Mouse (Mus musculus) liver, embryonic 16.5 days (tissue): ENCODE data around the gene Rad51c. TPM values are rescaled to one million over a fixed set of nuclear protein-coding genes. Genes with fewer than 3 reads are reported as not detected.
"Not testable (repeated sequence)": the region's sequence is repeated elsewhere in the genome, so short reads cannot be mapped to it uniquely, and the experiment has no call there.

Experiments
- ATAC-seq: fragments of 200-750 bp; cut with Nextera tagmentation; 2 replicates; pipeline ENCODE4 v1.8.0; 2017; ENCODE audit warnings: low read depth, mild to moderate bottlenecking, moderate number of reproducible peaks, moderate library complexity
- H3K27ac ChIP-seq: fragments of 300-500 bp; sonication (generic); 2 replicates; pipeline ENCODE4 v1.5.1; 2014; ENCODE audit warnings: mild to moderate bottlenecking, low read length
- H3K27me3 ChIP-seq: fragments of 300-500 bp; sonication (generic); 2 replicates; pipeline ENCODE4 v1.6.1; 2014; ENCODE audit warnings: low read depth, low read length, mixed read lengths; ENCODE audit not compliant: control insufficient read depth, insufficient read depth
- H3K36me3 ChIP-seq: fragments of 300-500 bp; sonication (generic); 2 replicates; pipeline ENCODE4 v1.6.1; 2014; ENCODE audit warnings: mild to moderate bottlenecking; ENCODE audit not compliant: control insufficient read depth, insufficient read depth
- H3K4me1 ChIP-seq: fragments of 300-500 bp; sonication (generic); 2 replicates; pipeline ENCODE4 v1.6.1; 2014; ENCODE audit warnings: low read depth, low read length, mixed read lengths; ENCODE audit not compliant: control insufficient read depth
- H3K4me2 ChIP-seq: fragments of 300-500 bp; sonication (generic); 2 replicates; pipeline ENCODE4 v1.6.1; 2014; ENCODE audit warnings: low read depth, low read length, mixed read lengths
- H3K4me3 ChIP-seq: fragments of 300-500 bp; sonication (generic); 2 replicates; pipeline ENCODE4 v1.5.1; 2014; ENCODE audit warnings: low read depth, mild to moderate bottlenecking, low read length
- H3K9ac ChIP-seq: fragments of 300-500 bp; sonication (generic); 2 replicates; pipeline ENCODE4 v1.6.1; 2014; ENCODE audit warnings: low read depth, low read length
- H3K9me3 ChIP-seq: fragments of 300-500 bp; sonication (generic); replicated peaks from 2 replicates; pipeline ENCODE4 v1.6.1; 2016; ENCODE audit warnings: low read length; ENCODE audit not compliant: control insufficient read depth
- WGBS: fragments of 180-500 bp; shearing (Covaris S2); extraction: QIAGEN DNeasy Blood & Tissue Kit; methylation state at CpG from one replicate; pipeline ENCODE4 v1.1.7; 2014; ENCODE audit not compliant: insufficient replicate concordance; 5-methylcytosine and 5-hydroxymethylcytosine counted together
- polyA plus RNA-seq: library from polyadenylated mRNA; unstranded; fragments of >200 nt; fragmentation: Nextera tagmentation; extraction: Ambion mirVana; gene quantifications from 2 replicates; pipeline ENCODE4 v1.2.1, GENCODE M21; 2015

Rad51c gene
- polyA plus RNA-seq, 1 experiment from 2014 or later, result 3.9 TPM

DNA sequence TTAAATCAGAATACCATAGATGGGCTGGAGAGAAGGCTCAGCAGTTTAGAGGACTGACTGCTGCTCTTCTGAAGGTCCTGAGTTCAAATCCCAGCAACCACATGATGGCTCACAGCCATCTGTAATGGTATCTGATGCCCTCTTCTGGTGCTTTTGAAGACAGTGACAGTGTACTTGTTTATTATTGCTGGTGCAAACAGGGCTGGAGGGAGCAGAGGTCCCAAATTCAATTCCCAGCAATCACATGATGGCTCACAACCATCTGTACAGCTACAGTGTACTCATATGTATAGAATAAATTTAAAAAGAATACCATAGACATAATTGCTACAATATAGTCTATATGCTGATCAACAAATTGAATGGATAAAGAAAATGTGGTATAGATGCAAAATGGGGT, 42.7 kb upstream of the Rad51c start:
- Histone ChIP-seq H3K4me2 (no peak overlapping the region; the same call in 1 of the 2 replicates), H3K4me3 (no peak overlapping the region), H3K9ac (no peak overlapping the region), H3K4me1 (peaks cover 14% of the 10 kb centered on the region), H3K9me3 (no peaks in the 10 kb centered on the region), H3K27me3 (no peaks in the 10 kb centered on the region), H3K36me3 (no peaks in the 10 kb centered on the region), H3K27ac (no peak overlapping the region)
- no peak for ATAC-seq

DNA sequence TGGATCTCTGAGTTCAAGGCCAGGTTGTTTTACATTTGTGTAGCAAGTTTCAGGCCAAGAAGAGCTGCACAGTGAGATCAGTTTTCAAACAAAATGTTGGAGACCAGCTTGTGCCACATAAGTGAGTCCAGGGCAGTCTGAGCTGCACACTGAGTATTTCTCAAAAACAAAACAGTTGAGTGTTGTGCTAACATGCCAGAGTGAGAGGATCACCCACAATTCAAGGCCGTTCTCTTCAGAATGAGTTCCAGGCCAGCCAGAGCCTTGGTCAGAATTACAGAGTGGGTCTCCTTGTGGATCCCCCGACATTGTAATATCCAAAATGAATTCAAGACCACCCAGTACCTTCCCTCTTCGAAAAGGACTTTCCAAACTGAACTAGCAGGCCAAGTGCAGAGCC, 41.4 kb upstream of the Rad51c start:
- no peaks in the 10 kb centered on the region for H3K36me3 ChIP-seq
- no peak overlapping the region for H3K27ac ChIP-seq
- H3K4me1 ChIP-seq, result peaks cover 18% of the 10 kb centered on the region
- H3K9ac ChIP-seq, result no peak overlapping the region
- H3K27me3 ChIP-seq, result no peaks in the 10 kb centered on the region
- no peak for ATAC-seq
- H3K4me3 ChIP-seq, result no peak overlapping the region
- H3K9me3 ChIP-seq, result no peaks in the 10 kb centered on the region
- 68% methylated on average over 3 of the region's 3 CpGs for WGBS
- no peak overlapping the region for H3K4me2 ChIP-seq

- not testable (repeated sequence) for H3K4me2 ChIP-seq, ATAC-seq, H3K9ac ChIP-seq, H3K4me3 ChIP-seq, H3K27me3 ChIP-seq, H3K36me3 ChIP-seq, H3K9me3 ChIP-seq, H3K27ac ChIP-seq
- H3K4me1 ChIP-seq, result peaks cover 18% of the 10 kb centered on the region
- WGBS, result 81% methylated on average over 2 of the region's 4 CpGs
These were observed 40.8 kb upstream of the Rad51c start for GRCm38 (mm10) chr11:87445593-87445992.

DNA sequence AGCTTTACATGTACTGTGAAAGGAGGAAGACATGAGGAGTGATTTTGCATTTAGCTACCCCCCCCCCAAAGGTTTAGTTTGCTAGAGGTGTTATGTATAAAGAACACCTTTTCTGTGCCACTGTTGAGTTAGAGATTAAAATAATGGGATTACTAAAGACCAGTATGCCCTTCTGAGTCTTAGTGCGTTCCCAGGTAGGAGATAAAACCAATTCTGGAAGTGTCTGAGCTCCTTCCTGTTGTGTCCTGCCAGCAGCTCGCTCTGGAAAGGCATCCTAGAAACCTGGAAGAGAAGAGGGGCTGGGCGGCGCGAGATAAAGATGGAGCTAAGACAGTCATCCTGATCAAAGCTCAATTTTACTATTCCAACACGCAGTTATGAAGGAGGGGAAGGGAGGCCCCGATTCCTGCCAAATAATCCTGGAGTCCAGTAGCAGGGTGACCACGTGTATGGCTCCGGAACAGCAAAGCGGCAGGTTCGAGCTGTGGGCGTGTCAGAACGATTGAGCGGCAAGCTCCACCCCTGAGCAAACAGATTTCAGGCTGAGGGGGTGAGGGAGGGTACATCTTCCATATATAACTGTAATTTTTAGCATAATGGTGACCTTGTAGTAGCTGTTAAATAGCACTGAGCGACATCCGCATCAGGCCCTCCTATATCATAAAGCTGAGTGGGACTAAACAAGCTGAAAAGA, 40.1 kb upstream of the Rad51c start:
- no peak overlapping the region for H3K27ac ChIP-seq
- no peak overlapping the region for H3K9ac ChIP-seq
- WGBS, result 6% methylated on average over 16 of the region's 16 CpGs
- H3K9me3 ChIP-seq, result no peaks in the 10 kb centered on the region
- ATAC-seq, result no peak
- peak overlapping the region; percentile 2; the same call in 1 of the 2 replicates for H3K4me2 ChIP-seq
- H3K36me3 ChIP-seq, result no peaks in the 10 kb centered on the region
- no peaks in the 10 kb centered on the region for H3K27me3 ChIP-seq
- H3K4me1 ChIP-seq, result peaks cover 18% of the 10 kb centered on the region
- no peak overlapping the region for H3K4me3 ChIP-seq

DNA sequence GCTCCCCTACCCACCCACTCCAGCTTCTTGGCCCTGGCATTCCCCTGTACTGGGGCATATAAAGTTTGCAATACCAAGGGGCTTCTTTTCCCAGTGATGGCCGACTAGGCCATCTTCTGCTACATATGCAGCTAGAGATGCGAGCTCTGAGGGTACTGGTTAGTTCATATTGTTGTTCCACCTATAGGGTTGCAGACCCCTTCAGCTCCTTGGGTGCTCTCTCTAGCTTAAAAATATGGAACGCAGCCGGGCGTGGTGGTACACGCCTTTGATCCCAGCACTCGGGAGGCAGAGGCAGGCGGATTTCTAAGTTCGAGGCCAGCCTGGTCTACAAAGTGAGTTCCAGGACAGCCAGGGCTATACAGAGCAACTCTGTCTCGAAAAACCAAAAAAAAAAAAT, 39.3 kb upstream of the Rad51c start:
- H3K4me2 ChIP-seq, H3K9ac ChIP-seq, H3K36me3 ChIP-seq, H3K9me3 ChIP-seq, H3K4me3 ChIP-seq, H3K27me3 ChIP-seq, ATAC-seq: not testable (repeated sequence)
- Histone ChIP-seq H3K4me1 (peaks cover 18% of the 10 kb centered on the region), H3K27ac (peak overlapping the region; percentile 35; the same call in 1 of the 2 replicates)
- 54% methylated on average over 10 of the region's 10 CpGs for WGBS

DNA sequence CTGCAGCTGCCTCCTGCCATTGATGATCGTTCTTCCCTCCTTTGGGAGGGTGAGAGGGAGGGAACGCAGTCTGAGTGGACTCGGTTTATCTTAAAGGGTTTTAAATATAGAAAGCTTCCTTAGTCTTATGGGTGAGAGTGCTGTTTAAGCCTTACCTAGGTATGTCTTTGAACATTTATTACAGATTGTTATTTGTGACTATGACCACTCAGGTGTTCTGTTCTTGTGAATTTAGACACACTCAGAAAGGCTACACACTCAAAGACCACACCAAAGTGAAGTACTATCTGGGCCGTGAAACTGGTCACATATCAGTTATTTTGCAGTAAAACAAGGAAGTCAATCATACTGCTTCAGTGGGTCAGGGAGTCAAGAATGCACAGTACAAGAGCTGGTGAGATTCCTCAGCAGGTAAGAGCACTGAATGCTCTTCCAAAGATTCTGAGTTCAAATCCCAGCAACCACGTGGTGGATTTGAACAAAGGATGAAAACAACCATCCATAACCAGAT, 38.7 kb upstream of the Rad51c start:
- H3K4me2 ChIP-seq, result no peak overlapping the region
- H3K4me3 ChIP-seq, result no peak overlapping the region
- WGBS, result 0% methylated on average over 5 of the region's 5 CpGs
- H3K36me3 ChIP-seq, result no peaks in the 10 kb centered on the region
- no peak; the same call in none of the 2 replicates for ATAC-seq
- H3K9me3 ChIP-seq, result no peaks in the 10 kb centered on the region
- peaks cover 18% of the 10 kb centered on the region for H3K4me1 ChIP-seq
- H3K27me3 ChIP-seq, result no peaks in the 10 kb centered on the region
- H3K27ac ChIP-seq, result peak overlapping the region; percentile 86
- peak overlapping the region; percentile 44; the same call in 1 of the 2 replicates for H3K9ac ChIP-seq

- Histone ChIP-seq H3K4me2 (peak overlapping the region; percentile 83), H3K4me3 (peak overlapping the region; percentile 43), H3K27ac (peak overlapping the region; percentile 86; the same call in 1 of the 2 replicates), H3K4me1 (peaks cover 15% of the 10 kb centered on the region), H3K9ac (peak overlapping the region; percentile 69)
- H3K36me3 ChIP-seq, H3K27me3 ChIP-seq, H3K9me3 ChIP-seq: not testable (repeated sequence)
- peak; percentile 96 for ATAC-seq
- WGBS, result under 1% methylated on average over 30 of the region's 62 CpGs
These were observed 38.1 kb upstream of the Rad51c start for GRCm38 (mm10) chr11:87442643-87443372.

- Histone ChIP-seq H3K4me3 (no peak overlapping the region), H3K4me2 (no peak overlapping the region), H3K9ac (no peak overlapping the region), H3K36me3 (no peaks in the 10 kb centered on the region), H3K27me3 (no peaks in the 10 kb centered on the region), H3K4me1 (peaks cover 11% of the 10 kb centered on the region), H3K27ac (no peak overlapping the region), H3K9me3 (no peaks in the 10 kb centered on the region)
- ATAC-seq, result no peak
- 78% methylated on average over 10 of the region's 10 CpGs for WGBS
These were observed 35.2 kb upstream of the Rad51c start for GRCm38 (mm10) chr11:87439796-87440420.
